Mouse (Mus musculus): ENCODE measurements at regions not wholly inside any gene's neighbourhood (a gene's known extent, or its start where the extent isn't known, plus 50 kb on each side); places are given as distances from the start of the nearest gene placed in this dataset.

GRCm38 (mm10) chr8:96810550-96810949 is 922.2 kb upstream of the Got2 start:
- no peak for TF ChIP-seq POLR2A (IDR thresholded peaks at IDR 0.05; ENCODE audit: low read depth, low read length)
- TF ChIP-seq CTCF (IDR thresholded peaks at IDR 0.05; ENCODE audit: extremely low read depth, insufficient read length, insufficient replicate concordance, low read depth, low read length) = no peak
